Mouse (Mus musculus) thymus, postnatal 25 days (tissue): ENCODE measurements around the gene Tdg.
"Not testable (repeated sequence)": the region's sequence is repeated elsewhere in the genome, so short reads cannot be mapped to it uniquely, and the experiment has no call there.

Experiments
- DNase-seq: peaks from one replicate; pipeline ENCODE4 v3.0.0; 2022

The Tdg gene

GRCm38 (mm10) chr10:82629586-82630255 is at the start of gene Tdg:
TSS of gene Tdg (plus strand) at chr10:82629828.
- peak; percentile 88 for DNase-seq

DNA sequence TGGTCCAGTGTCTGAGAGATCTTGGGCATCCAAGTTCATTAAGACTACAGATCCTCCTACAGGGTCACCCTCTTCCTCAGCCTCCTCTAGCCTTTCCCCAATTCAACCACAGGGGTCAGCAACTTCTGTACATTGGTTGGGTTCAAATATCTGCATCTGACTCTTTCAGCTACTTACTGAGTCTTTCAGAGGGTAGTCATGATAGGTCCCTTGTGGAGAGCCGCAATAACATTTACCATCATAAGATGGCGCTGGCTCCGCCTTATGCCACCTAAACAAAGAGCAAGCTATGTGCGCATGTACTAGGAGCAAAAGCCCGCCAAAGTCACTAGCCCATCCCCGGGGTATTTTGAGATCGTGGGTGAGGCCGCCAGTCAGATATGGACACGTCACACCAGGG is 40.0 kb upstream of the Tdg start:
- not testable (repeated sequence) for DNase-seq

- not testable (repeated sequence) for DNase-seq
These were observed 35.2 kb upstream of the Tdg start for GRCm38 (mm10) chr10:82594421-82594820.

DNA sequence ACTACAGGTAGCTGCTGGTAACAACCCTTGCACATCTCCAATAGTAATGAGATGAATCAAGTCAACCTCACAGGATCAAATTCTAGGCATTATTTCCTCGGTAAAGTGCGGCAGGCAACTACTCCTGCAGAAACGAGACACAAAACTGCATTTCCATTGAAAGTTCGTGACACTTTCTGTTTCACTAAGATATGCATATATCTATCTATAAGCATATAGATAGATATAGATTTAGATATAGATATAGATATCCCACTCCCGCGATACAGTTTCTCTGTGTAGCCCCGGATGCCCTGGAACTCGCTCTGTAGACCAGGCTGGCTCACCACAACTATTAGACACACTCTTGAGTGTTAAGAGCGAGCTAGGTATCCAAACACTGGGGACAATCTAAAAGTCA is 7.4 kb upstream of the Tdg start:
- DNase-seq, result no peak

GRCm38 (mm10) chr10:82622671-82623552 is 6.7 kb upstream of the Tdg start, which contains the start of gene 1190007I07Rik:
TSS of gene 1190007I07Rik (minus strand) at chr10:82623228.
- peak; percentile 86 for DNase-seq

DNA sequence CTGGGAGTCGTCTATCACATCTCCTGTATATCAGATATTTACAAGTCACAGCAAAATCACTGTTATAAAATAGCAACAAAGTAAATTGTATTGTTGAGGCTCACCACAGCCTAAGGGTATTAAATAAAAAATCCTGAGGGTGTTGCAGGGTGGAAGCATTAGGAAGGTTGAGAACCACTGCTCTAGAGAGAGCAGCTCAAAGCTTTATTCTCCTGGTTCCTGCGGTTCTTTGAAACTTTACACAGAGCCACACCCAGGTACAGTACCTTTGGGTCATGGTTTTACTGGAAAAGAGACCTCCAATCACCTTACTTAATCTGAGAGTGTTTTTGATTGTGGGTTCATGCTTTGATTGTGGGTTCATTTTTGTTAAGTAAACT is 6.1 kb upstream of the Tdg start:
- DNase-seq, result not testable (repeated sequence)

- no peak for DNase-seq
These were observed 480 bp upstream of the Tdg start for GRCm38 (mm10) chr10:82629111-82629585.

GRCm38 (mm10) chr10:82630497-82630896 is 869 bp downstream of the Tdg start:
- no peak for DNase-seq

- DNase-seq, result no peak
These were observed 1.5 kb downstream of the Tdg start for GRCm38 (mm10) chr10:82631133-82631532.

DNA sequence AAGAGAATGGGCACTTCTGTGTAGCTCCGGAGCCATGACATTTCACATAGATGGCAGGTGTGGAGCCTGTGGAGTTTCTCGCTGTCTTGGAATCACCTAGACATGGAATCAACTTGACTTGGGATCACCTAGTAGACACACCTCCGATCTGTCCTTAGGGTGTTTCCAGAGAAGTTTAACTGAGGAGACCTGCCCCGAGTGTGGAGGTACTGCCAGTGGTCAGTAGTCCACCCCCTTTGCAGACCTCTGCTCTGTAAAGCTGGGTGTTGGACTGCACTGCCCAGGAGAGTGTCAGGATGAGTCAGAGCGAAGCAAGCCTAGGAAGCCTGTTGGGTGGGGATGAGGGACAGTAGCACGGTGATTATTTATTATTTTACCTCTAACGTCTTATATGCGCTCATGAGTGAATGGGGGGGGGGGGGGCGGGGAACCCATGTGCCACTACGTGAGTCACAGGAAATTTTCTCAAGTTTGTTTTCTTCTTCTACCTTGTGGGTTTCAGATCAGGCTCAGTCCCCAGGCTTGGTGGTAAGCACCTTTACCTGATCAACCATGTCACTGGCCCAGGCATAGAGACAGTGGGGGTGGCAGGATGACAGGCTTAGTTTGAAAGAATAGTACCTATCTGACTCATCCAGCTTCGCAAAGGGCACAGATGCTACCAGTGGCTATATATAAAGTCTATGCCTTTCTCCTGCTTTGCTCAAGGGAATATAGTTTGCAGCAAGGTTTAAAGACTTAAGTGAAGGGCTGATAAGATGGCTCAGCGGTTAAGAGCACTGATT is 3.1 kb downstream of the Tdg start:
- no peak for DNase-seq

GRCm38 (mm10) chr10:82634348-82634747 is 4.7 kb downstream of the Tdg start:
- no peak for DNase-seq

DNA sequence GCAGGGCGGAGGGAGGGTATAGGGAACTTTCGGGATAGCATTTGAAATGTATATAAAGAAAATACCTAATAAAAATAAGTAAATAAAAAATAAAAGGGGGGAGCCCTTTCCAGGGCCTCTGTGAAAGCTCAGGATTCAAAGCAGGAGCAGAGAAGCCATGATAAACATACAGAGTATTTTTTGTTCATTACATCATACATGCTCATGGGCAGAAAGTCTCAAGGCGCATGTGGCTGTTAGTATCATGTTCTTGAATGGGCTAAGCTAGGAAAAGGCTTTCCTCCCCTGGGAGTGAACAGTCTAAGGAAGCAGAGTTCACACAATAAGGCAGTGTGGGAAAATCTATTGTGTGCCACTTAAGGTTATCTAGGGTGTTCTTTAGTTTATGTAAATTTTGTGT is 6.7 kb downstream of the Tdg start:
- no peak for DNase-seq

DNA sequence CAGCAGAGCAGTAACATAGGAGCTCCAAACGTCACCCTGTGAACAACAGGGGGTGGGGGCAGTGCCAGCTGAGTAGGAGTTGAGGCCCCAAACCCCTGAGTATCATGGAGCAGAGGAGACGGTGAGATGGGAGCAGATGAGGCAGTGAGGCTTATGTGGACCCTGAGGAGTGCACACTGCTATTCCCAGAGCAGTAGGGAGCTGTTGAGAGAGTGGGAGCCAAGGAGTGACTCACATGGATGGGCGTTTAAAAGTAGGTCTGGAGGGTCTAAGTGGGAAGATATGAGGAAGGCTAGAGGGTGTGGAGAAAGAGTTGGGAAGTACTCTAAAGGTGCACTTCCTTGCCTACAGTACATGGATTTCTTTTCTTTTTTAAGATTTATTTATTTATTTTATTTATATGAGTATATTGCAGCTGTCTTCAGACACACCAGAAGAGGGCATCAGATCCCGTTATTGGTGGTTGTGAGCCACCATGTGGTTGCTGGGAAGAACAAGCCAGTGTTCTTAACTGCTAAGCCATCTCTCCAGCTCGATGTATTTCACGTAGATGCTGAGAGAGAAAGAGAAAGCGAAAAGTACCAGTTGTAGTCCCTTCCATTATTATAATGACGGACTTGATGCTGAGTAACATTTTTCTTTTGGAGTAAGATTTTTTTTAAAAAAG is 9.5 kb downstream of the Tdg start:
- DNase-seq, result no peak

- no peak for DNase-seq
These were observed 11.9 kb downstream of the Tdg start for GRCm38 (mm10) chr10:82641481-82641880.

- DNase-seq, result no peak
These were observed 16.5 kb downstream of the Tdg start for GRCm38 (mm10) chr10:82646083-82646482.

GRCm38 (mm10) chr10:82647205-82647811 is 17.7 kb downstream of the Tdg start:
- DNase-seq, result no peak

DNA sequence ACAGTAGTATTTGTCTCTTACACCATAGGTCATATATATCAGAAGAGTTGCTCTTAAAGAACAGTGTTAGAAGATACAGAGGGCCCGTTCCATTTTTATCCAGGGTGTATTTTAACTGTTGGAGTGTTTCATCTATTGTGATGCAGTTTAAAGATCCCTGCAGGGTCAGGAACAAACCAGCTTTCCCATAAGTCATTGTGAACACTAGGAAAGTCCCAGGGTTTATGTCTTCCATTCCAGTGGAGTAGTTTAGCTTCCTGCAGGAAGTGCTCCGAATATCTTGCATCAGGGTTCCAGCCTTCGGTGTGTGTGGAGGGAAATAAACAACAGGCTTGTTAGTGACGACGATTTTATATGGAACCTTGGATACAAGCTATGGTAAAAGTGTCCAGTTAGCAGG is 21.6 kb downstream of the Tdg start:
- no peak for DNase-seq

DNA sequence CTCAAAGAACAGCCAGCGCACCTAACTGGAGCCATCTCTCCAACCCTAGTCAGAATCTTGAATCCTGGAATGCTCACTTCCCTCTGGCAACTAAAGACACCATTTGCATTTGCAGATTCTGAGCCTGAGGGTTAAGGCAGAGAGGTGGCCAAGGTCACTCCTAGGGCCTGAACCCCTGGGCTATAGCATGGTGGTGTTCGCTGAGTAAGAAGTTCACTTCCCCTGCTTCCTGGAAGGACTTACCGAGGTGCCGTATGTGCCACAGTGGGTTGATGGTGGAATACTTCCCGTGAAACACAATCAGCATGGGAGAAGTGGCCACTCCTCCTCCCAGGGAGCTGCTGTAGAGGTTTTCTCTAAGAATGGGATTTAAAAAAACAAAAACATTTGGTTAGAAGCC is 23.0 kb downstream of the Tdg start:
- DNase-seq, result no peak

GRCm38 (mm10) chr10:82654581-82654980 is 25.0 kb downstream of the Tdg start:
- no peak for DNase-seq

DNA sequence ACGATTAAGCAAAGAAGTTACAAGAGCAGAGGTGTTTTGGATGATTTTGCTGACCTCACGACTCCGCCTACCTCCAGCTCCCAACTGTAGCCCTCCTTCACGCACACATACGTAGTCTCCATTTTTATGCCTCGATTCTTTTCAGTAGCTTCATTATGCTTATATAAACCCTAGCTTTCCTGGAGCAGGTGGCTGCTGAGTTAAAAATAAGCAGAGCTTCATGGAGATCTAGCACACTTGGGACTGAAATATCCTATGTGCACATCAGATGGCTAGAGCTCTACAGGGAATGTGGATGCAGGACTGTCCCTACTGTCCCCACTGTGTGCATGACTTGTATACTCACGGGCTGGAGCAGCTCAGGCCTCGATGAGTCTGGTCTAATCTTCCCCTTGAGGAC is 32.2 kb downstream of the Tdg start:
- peak; percentile 24 for DNase-seq

DNA sequence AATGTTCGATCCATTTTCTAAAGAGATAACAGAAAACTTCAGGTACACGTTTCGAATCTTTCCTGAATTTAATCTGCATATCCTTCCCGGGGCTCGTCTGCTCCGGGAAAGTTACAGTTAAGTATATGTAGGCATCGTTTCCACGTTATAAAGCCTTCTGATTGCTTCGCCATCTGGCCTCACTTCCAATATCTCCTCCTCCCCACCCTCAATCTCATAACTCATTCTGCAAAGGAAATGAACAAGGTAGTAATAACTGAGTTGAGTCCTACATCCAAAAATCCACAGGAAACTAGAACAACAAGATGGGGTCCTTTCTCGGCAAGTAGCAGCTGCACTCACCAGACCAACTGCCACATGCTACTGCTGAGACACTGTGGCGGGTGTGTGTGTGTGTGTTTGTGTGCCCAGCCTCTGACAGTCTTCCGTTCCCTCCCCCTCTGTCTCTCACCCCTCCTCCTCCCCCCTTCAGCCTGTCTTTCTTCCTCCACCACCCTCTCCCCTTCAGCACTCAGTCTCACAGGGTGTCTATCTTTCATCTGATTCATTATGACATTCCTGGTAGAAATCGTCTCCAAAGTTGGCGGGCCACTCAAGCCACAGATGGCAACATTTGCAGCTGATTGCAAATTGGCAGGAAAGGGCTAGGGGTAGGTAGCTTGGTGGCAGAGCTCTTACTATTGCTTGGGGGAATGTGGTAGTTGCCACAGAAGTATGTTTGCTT is 32.8 kb downstream of the Tdg start:
- peak; percentile 67 for DNase-seq

- DNase-seq, result no peak
These were observed 33.7 kb downstream of the Tdg start for GRCm38 (mm10) chr10:82663289-82663688.
